Mouse (Mus musculus): ENCODE measurements around the gene Spsb1. TPM values are rescaled to one million over a fixed set of nuclear protein-coding genes. Genes with fewer than 3 reads are reported as not detected.

Spsb1 gene
- 1 to 10 TPM; 1.6 to 2.4 TPM for total RNA-seq (2023)

GRCm38 (mm10) chr4:149954893-149955439, at the start of gene Spsb1:
Gene Spsb1, minus strand, starts transcription at chr4:149955043.

Other genes starting within 250 kb of the Spsb1 start
- 1 to 10 TPM; 6.3 to 7.0 TPM for gene Tmem201, start 217.0 kb downstream of the Spsb1 start, total RNA-seq (2023)
- gene Slc25a33, start 180.8 kb downstream of the Spsb1 start, total RNA-seq (2023): 1 to 10 TPM; 8.0 to 9.1 TPM
- gene H6pd, start 54.0 kb upstream of the Spsb1 start, total RNA-seq (2023): 10 to 100 TPM; 38.6 to 42.1 TPM
- 1 to 10 TPM; 3.1 to 3.5 TPM for gene Gpr157, start 132.3 kb upstream of the Spsb1 start, total RNA-seq (2023)
- not detected for gene Slc2a5, start 164.2 kb upstream of the Spsb1 start, total RNA-seq (2023)
- gene Slc2a7, start 193.9 kb upstream of the Spsb1 start, total RNA-seq (2023): not detected
- under 1 TPM in 1 of 2 experiments, not detected in 1; 0.79 TPM for gene Car6, start 246.3 kb upstream of the Spsb1 start, total RNA-seq (2023)